Mouse (Mus musculus) left cerebral cortex, postnatal 36 days (tissue): ENCODE measurements at regions not wholly inside any gene's neighbourhood (a gene's known extent, or its start where the extent isn't known, plus 50 kb on each side); places are given as distances from the start of the nearest gene placed in this dataset.
A peak's percentile ranks its signal among the peaks of the same experiment; 100 is the strongest.
"Not testable (repeated sequence)": the region's sequence is repeated elsewhere in the genome, so short reads cannot be mapped to it uniquely, and the experiment has no call there.

ENCODE experiments used
- DNase-seq, 2 experiments: peaks; one replicate each; pipeline ENCODE4 v3.0.0; 2021 to 2022; ENCODE audit warnings: low spot score in 2 of 2, mixed read lengths in 1 of 2
- intact Hi-C: fragments of 180-260 bp; cut with DNase I; formaldehyde crosslinking; loops from one replicate; pipeline ENCODE4 v1.15.1; 2025

- intact Hi-C loops, result no loop called here
- no peak for DNase-seq
Measured at GRCm38 (mm10) chr7:73827549-73827948, 87.4 kb downstream of the Fam174b start.

GRCm38 (mm10) chr7:73830581-73830980 lies 90.5 kb downstream of the Fam174b start:
- intact Hi-C loops, result no loop called here
- DNase-seq, result no peak

GRCm38 (mm10) chr7:73840381-73840780 lies 100.3 kb downstream of the Fam174b start:
- intact Hi-C loops, result no loop called here
- no peak for DNase-seq

GRCm38 (mm10) chr7:73852184-73852583 lies 112.1 kb downstream of the Fam174b start:
- intact Hi-C loops, result no loop called here
- DNase-seq, result no peak

- intact Hi-C loops, DNase-seq: not testable (repeated sequence)
Measured at GRCm38 (mm10) chr7:73853296-73853950, 113.3 kb downstream of the Fam174b start.

GRCm38 (mm10) chr7:73855489-73855888 lies 115.4 kb downstream of the Fam174b start:
- intact Hi-C loops, result loop anchor here (5.0 kb wide), 1 partner anchor 198 kb away; no protein-coding TSS in a partner anchor

GRCm38 (mm10) chr7:73856908-73857307 lies 116.8 kb downstream of the Fam174b start:
- no peak for DNase-seq

More at GRCm38 (mm10) chr7:73855489-73855888, 115.4 kb downstream of the Fam174b start:
- peak; percentile 18 for DNase-seq

GRCm38 (mm10) chr7:73865086-73865485 lies 125.0 kb downstream of the Fam174b start:
- DNase-seq, result no peak
- intact Hi-C loops, result no loop called here

More at GRCm38 (mm10) chr7:73856908-73857307, 116.8 kb downstream of the Fam174b start:
- intact Hi-C loops, result loop anchor here (5.0 kb wide), 1 partner anchor 200 kb away; no protein-coding TSS in a partner anchor

- intact Hi-C loops, result no loop called here
- no peak for DNase-seq
Measured at GRCm38 (mm10) chr7:73872181-73872580, 132.1 kb downstream of the Fam174b start.

- intact Hi-C loops, result no loop called here
- no peak for DNase-seq
Measured at GRCm38 (mm10) chr7:73881252-73882042, 132.0 kb downstream of the St8sia2 start.

GRCm38 (mm10) chr7:73886152-73886551 lies 127.3 kb downstream of the St8sia2 start:
- intact Hi-C loops, result no loop called here
- DNase-seq, result no peak
